Mouse (Mus musculus): ENCODE results near the gene Manea. TPM values are rescaled to one million over a fixed set of nuclear protein-coding genes. Genes with fewer than 3 reads are reported as not detected.

Manea gene
- polyA plus RNA-seq, 1 experiment from 2014 or later: 20.5 TPM

GRCm38 (mm10) chr4:26275769-26276168 lies 70.9 kb downstream of the Manea start:
- ATAC-seq (ENCODE audit: low FRiP score): 0 out of 2 replicates have a peak, but pooled peaks have one; percentile 36
- no peaks in the 10 kb centered on the region for H3K9me3 ChIP-seq
- 90% methylated on average over 2 of the region's 2 CpGs for WGBS
- no peak overlapping the region for H3K9ac ChIP-seq
- no peaks in the 10 kb centered on the region for H3K36me3 ChIP-seq (replicated peaks)
- no peak overlapping the region for H3K4me2 ChIP-seq
- no peak overlapping the region for H3K4me3 ChIP-seq (replicated peaks)
- H3K27me3 ChIP-seq: no peaks in the 10 kb centered on the region
- no peak overlapping the region for H3K27ac ChIP-seq
- 0 out of 2 replicates have a peak, but pooled peaks cover 3% of the 10 kb centered on the region for H3K4me1 ChIP-seq

Measured in forebrain, embryonic 12.5 days (tissue).